Mouse (Mus musculus) lung, postnatal 4 days (tissue): ENCODE measurements around the gene Lifr.

Experiments used
- DNase-seq, 2 experiments: peaks; one replicate each; pipeline ENCODE4 v3.0.0; 2021

The Lifr gene

GRCm38 (mm10) chr15:7129944-7130287, 39.5 kb downstream of the Lifr start:
- DNase-seq: no peak

- no peak for DNase-seq
These were observed 40.3 kb downstream of the Lifr start for GRCm38 (mm10) chr15:7130691-7131225.

- DNase-seq: peak; percentile 43 to 55
These were observed 42.3 kb downstream of the Lifr start for GRCm38 (mm10) chr15:7132741-7133140.

- peak in 1 of 2 experiments; percentile 44 for DNase-seq
These were observed 44.1 kb downstream of the Lifr start for GRCm38 (mm10) chr15:7134454-7135052.

- no peak for DNase-seq
These were observed 45.7 kb downstream of the Lifr start for GRCm38 (mm10) chr15:7135982-7136562.

GRCm38 (mm10) chr15:7136912-7137311, 46.5 kb downstream of the Lifr start:
- no peak for DNase-seq

- DNase-seq: peak in 1 of 2 experiments; percentile 56
These were observed 47.2 kb downstream of the Lifr start for GRCm38 (mm10) chr15:7137607-7138006.

GRCm38 (mm10) chr15:7138471-7138870, 48.1 kb downstream of the Lifr start:
- DNase-seq: peak in 1 of 2 experiments; percentile 55

GRCm38 (mm10) chr15:7140322-7140721, 49.9 kb downstream of the Lifr start:
- no peak for DNase-seq

- DNase-seq: peak in 1 of 2 experiments; percentile 25
These were observed 50.8 kb downstream of the Lifr start for GRCm38 (mm10) chr15:7141246-7141645.

- DNase-seq: peak in 1 of 2 experiments; percentile 25
These were observed 53.3 kb downstream of the Lifr start for GRCm38 (mm10) chr15:7143689-7144170.

- DNase-seq: no peak
These were observed 54.1 kb downstream of the Lifr start for GRCm38 (mm10) chr15:7144542-7144941.

GRCm38 (mm10) chr15:7144942-7145341, 54.5 kb downstream of the Lifr start:
- DNase-seq: peak in 1 of 2 experiments; percentile 65

GRCm38 (mm10) chr15:7145555-7145954, 55.1 kb downstream of the Lifr start:
- peak in 1 of 2 experiments; percentile 25 for DNase-seq

- peak; percentile 48 for DNase-seq
These were observed 56.1 kb downstream of the Lifr start for GRCm38 (mm10) chr15:7146529-7146928.

- peak in 1 of 2 experiments; percentile 13 for DNase-seq
These were observed 59.4 kb downstream of the Lifr start for GRCm38 (mm10) chr15:7149796-7150195.

GRCm38 (mm10) chr15:7150591-7150990, 60.2 kb downstream of the Lifr start:
- no peak for DNase-seq

GRCm38 (mm10) chr15:7152116-7152760, 61.8 kb downstream of the Lifr start:
- no peak for DNase-seq

GRCm38 (mm10) chr15:7154010-7154736, 63.8 kb downstream of the Lifr start:
- DNase-seq: peak in 1 of 2 experiments; percentile 63

- DNase-seq: peak; percentile 77 to 85
These were observed 64.3 kb downstream of the Lifr start for GRCm38 (mm10) chr15:7154737-7155090.

GRCm38 (mm10) chr15:7157658-7158057, 67.2 kb downstream of the Lifr start:
- DNase-seq: no peak

- no peak for DNase-seq
These were observed 69.5 kb downstream of the Lifr start for GRCm38 (mm10) chr15:7159869-7160268.

- no peak for DNase-seq
These were observed 69.9 kb downstream of the Lifr start for GRCm38 (mm10) chr15:7160321-7160720.
